Mouse (Mus musculus) thymus, adult 2 months (tissue): ENCODE results near the gene Heatr4.
"Not testable (repeated sequence)": the region's sequence is repeated elsewhere in the genome, so short reads cannot be mapped to it uniquely, and the experiment has no call there.

Experiments
- CTCF ChIP-seq: fragments of 200-500 bp; IDR thresholded peaks from 2 replicates; pipeline ENCODE4 v1.5.1; 2012; ENCODE audit warnings: mild to moderate bottlenecking, control low read depth, low read length, moderate library complexity, borderline replicate concordance; ENCODE audit not compliant: control insufficient read depth, poor library complexity, insufficient read depth; ENCODE audit errors: extremely low read depth
- POLR2A ChIP-seq: fragments of 200-500 bp; IDR thresholded peaks from 2 replicates; pipeline ENCODE4 v1.6.1; 2012; ENCODE audit warnings: mild to moderate bottlenecking, low read length, control low read depth, moderate library complexity; ENCODE audit not compliant: control insufficient read depth, poor library complexity, insufficient read depth; ENCODE audit errors: extremely low read depth

DNA sequence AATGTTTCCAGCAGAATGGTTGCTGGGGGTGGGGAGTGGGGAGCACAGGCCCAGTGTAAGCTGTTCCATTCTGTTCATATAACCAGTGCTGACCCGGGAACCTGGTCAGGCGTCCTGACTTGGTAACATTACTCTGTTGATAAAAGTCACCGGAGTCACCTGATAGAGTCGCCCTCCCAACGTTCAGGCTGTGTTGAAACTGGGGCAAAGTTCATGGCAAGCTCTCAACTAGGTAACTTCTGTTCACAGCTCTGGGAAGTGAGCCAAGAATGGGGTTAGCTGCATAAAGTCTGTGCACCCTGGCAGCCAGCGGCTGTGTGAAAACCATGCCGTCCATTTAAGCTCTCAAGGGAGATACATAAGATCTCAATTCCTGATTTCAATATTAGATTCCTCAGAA is 35.9 kb upstream of the Heatr4 start:
- TF ChIP-seq CTCF, POLR2A: not testable (repeated sequence)
